Mouse (Mus musculus): ENCODE data around the gene Crmp1.

DNA sequence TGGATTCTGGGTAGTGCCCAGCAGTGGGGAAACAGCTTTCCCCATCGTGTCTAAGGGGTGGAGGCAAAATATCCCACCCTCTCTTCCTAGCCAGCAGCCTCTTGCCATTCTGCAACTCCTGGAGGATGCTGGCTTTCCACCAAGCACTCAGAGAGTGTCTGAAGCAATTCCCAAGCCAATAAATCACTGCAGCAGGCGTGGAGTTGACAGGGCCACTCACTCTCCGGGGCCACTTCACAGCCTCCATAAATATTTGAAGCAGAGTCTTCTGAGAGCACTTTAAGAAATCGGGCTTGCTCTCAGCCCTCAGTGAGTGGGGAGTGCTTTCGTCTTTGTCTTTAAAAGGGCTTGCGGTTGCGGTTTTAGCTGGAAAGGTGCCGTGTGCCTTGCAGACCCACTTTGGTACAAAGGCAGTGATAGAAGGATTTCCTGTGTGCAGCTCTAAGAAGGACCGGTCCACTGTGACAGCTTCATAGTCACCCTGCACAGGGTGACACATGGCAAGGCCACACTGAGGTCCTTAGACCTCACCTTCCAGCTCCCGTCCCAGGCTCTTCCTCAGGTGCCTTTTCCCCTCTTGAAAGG is 45.0 kb upstream of the Crmp1 start:
- no peak for TF ChIP-seq POLR2A (IDR thresholded peaks at IDR 0.05; ENCODE audit: extremely low read depth, insufficient read depth, low read length)
- no peak for TF ChIP-seq CTCF (IDR thresholded peaks at IDR 0.05; ENCODE audit: low read depth, low read length)
